Mouse (Mus musculus) stomach, postnatal 0 days (tissue): ENCODE results near the gene E130116L18Rik.

Source experiments
- CTCF ChIP-seq: IDR thresholded peaks from 2 replicates; pipeline ENCODE4 v1.5.1; 2016; ENCODE audit warnings: antibody characterized with exemption, low read depth, mild to moderate bottlenecking, moderate library complexity
- EP300 ChIP-seq: optimal IDR thresholded peaks from 2 replicates; pipeline ENCODE3; 2016; ENCODE audit warnings: antibody characterized with exemption

DNA sequence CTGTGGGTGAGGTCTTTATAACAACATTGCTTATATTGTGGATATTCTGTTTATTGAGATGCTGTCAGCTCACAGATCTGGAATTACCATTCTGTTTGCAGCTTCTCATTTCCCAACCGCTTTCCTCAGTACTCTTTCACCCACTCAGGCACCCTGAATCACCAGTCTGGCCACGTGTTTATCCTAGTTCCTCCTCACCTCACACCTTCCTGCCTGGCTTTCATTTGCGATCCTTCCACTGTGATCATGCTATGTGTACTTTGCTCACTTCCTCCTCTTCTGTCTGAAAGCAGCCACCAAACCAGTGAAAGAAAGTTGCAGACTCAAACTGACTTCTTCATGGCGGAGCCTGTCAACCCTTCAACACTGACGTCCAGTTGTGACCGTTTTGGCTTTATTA is 20.1 kb upstream of the E130116L18Rik start:
- TF ChIP-seq CTCF (no peak), EP300 (no peak)
